Mouse (Mus musculus) left cerebral cortex, adult 8-10 months (tissue): ENCODE results near the gene S100a14. TPM values are rescaled to one million over a fixed set of nuclear protein-coding genes. Genes with fewer than 3 reads are reported as not detected.

Experiments used
- total RNA-seq, 4 experiments: library from RNA; stranded (reverse); gene quantifications; 2 replicates each; pipeline ENCODE4 v1.2.4; 2022

The S100a14 gene
- total RNA-seq, 4 experiments from 2014 or later, result 0.63 TPM; not detected in 3

Other genes starting within 250 kb of the S100a14 start
- gene Gatad2b, start 233.7 kb upstream of the S100a14 start, total RNA-seq, result 10 to 100 TPM; 90.4 to 99.8 (median 96.4) TPM
- 1 to 10 TPM; 5.7 to 7.9 (median 7.4) TPM for gene Slc27a3, start 136.9 kb upstream of the S100a14 start, total RNA-seq
- 10 to 100 TPM; 55.1 to 59.9 (median 59.0) TPM for gene Ints3, start 93.2 kb upstream of the S100a14 start, total RNA-seq
- gene Npr1, start 61.0 kb upstream of the S100a14 start, total RNA-seq, result 1 to 10 TPM; 4.2 to 6.0 (median 5.0) TPM
- 10 to 100 TPM; 84.9 to 98.9 (median 93.3) TPM for gene Ilf2, start 50.7 kb upstream of the S100a14 start, total RNA-seq
- gene Snapin, start 35.8 kb upstream of the S100a14 start, total RNA-seq, result 10 to 100 TPM; 62.4 to 74.7 (median 67.1) TPM
- gene Chtop, start 17.4 kb upstream of the S100a14 start, total RNA-seq, result 100 to 1,000 TPM; 162 to 170 (median 167) TPM
- gene S100a1, start 12.5 kb upstream of the S100a14 start, total RNA-seq, result 100 to 1,000 TPM; 122 to 162 (median 132) TPM
- 10 to 100 TPM; 17.1 to 26.1 (median 20.5) TPM for gene S100a13, start 12.4 kb upstream of the S100a14 start, total RNA-seq
- gene S100a16, start 10.4 kb downstream of the S100a14 start, total RNA-seq, result 100 to 1,000 TPM in 2 of 4 experiments, 10 to 100 TPM in 2; 85.4 to 115 (median 102) TPM
- gene S100a3, start 33.7 kb downstream of the S100a14 start, total RNA-seq, result 1 to 10 TPM in 3 of 4 experiments, under 1 TPM in 1; 0.74 to 1.9 (median 1.5) TPM
- not detected for gene S100a2, start 63.4 kb downstream of the S100a14 start, total RNA-seq
- gene Gm42674, start 75.0 kb downstream of the S100a14 start, total RNA-seq, result not detected
- 1 to 10 TPM; 2.5 to 5.5 (median 4.9) TPM for gene S100a4, start 76.9 kb downstream of the S100a14 start, total RNA-seq
- 1 to 10 TPM in 1 of 4 experiments, not detected in 3; 1.1 TPM for gene S100a5, start 81.7 kb downstream of the S100a14 start, total RNA-seq
- gene S100a6, start 86.0 kb downstream of the S100a14 start, total RNA-seq, result 10 to 100 TPM; 24.1 to 52.2 (median 38.7) TPM
- 1 to 10 TPM in 2 of 4 experiments, under 1 TPM in 2; 0.38 to 1.1 (median 0.91) TPM for gene S100a7a, start 127.2 kb downstream of the S100a14 start, total RNA-seq
- gene S100a8, start 142.1 kb downstream of the S100a14 start, total RNA-seq, result 1 to 10 TPM in 1 of 4 experiments, not detected in 3; 1.7 TPM
- gene S100a9, start 168.9 kb downstream of the S100a14 start, total RNA-seq, result not detected
- gene Pglyrp4, start 200.1 kb downstream of the S100a14 start, total RNA-seq, result not detected